Mouse (Mus musculus) hindbrain, embryonic 10.5 days (tissue): ENCODE results near the gene Syce1. TPM values are rescaled to one million over a fixed set of nuclear protein-coding genes. Genes with fewer than 3 reads are reported as not detected.

Source experiments
- DNase-seq: peaks from one replicate; pipeline ENCODE4 v3.0.0-alpha.2; 2017; ENCODE audit warnings: low spot score
- H3K27ac ChIP-seq: fragments of 300-500 bp; sonication (generic); 2 replicates; pipeline ENCODE4 v1.5.1; 2016; ENCODE audit warnings: mild to moderate bottlenecking, moderate library complexity
- H3K27me3 ChIP-seq: fragments of 300-500 bp; sonication (generic); 2 replicates; pipeline ENCODE4 v1.6.1; 2016; ENCODE audit warnings: mild to moderate bottlenecking; ENCODE audit not compliant: poor library complexity, insufficient read depth, severe bottlenecking
- H3K36me3 ChIP-seq: fragments of 300-500 bp; sonication (generic); 2 replicates; pipeline ENCODE4 v1.6.1; 2016; ENCODE audit warnings: mild to moderate bottlenecking, moderate library complexity
- H3K4me1 ChIP-seq: fragments of 300-500 bp; sonication (generic); replicated peaks from 2 replicates; pipeline ENCODE4 v1.6.1; 2016; ENCODE audit warnings: mild to moderate bottlenecking
- H3K4me3 ChIP-seq: fragments of 300-500 bp; sonication (generic); 2 replicates; pipeline ENCODE4 v1.5.1; 2016; ENCODE audit warnings: mild to moderate bottlenecking, moderate library complexity
- H3K9me3 ChIP-seq: fragments of 300-500 bp; sonication (generic); 2 replicates; pipeline ENCODE4 v1.6.1; 2016; ENCODE audit warnings: mild to moderate bottlenecking, moderate library complexity
- WGBS: fragments of 180-500 bp; shearing (Covaris S2); methylation state at CpG from one replicate; pipeline ENCODE4 v1.1.7; 2016; 5-methylcytosine and 5-hydroxymethylcytosine counted together
- polyA plus RNA-seq: library from polyadenylated mRNA; unstranded; fragments of >200 nt; fragmentation: Nextera tagmentation; extraction: Ambion mirVana; gene quantifications from 2 replicates; pipeline ENCODE4 v1.2.1, GENCODE M21; 2016

Gene Syce1
- polyA plus RNA-seq: 0.27 TPM in 1 of 2 replicates, not detected in the other

DNA sequence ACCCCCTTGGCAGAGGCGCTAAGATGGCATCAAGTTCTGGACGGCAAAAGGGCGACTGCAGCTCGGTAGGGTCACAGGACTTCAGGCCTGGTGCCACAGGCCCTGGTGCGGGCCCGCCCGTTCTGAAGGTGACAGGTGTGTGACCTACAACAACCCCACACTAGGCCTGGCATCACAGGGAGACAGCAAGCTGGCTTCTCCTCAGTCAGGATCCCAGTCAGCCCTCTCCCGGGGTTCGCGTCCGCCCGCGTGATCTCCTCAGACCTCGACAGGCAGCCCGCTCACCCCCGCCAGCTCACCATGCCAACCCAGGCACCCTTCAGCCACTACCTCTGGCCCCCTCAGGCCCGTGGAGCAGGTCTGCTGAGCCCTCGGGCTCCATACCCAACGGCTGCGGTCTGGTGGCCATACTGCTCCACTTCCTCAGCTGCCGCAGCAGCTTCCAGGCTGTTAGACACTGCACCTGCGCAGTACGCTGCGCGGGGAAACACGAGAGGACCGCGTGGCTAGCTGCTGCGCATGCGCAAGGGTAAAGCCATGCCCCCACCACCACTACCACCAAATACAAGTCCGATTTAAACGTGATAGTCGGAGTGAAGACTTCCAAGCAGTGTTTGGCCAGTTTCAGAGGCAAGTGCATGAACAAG, at the start of gene Syce1:
Gene Syce1, minus strand, starts transcription at position 447 of the 647 bp plus-strand sequence.
- no peak for DNase-seq
- Histone ChIP-seq H3K27me3 (no peaks in the 10 kb centered on the region), H3K4me3 (no peak within 1 kb of the TSS), H3K27ac (no peak within 1 kb of the TSS), H3K9me3 (0 out of 2 replicates have a peak, but pooled peaks cover 3% of the 10 kb centered on the region), H3K4me1 (no peaks in the 10 kb centered on the region), H3K36me3 (no peaks in the 10 kb centered on the region)
- WGBS: 81% methylated on average over 33 of the region's 33 CpGs

DNA sequence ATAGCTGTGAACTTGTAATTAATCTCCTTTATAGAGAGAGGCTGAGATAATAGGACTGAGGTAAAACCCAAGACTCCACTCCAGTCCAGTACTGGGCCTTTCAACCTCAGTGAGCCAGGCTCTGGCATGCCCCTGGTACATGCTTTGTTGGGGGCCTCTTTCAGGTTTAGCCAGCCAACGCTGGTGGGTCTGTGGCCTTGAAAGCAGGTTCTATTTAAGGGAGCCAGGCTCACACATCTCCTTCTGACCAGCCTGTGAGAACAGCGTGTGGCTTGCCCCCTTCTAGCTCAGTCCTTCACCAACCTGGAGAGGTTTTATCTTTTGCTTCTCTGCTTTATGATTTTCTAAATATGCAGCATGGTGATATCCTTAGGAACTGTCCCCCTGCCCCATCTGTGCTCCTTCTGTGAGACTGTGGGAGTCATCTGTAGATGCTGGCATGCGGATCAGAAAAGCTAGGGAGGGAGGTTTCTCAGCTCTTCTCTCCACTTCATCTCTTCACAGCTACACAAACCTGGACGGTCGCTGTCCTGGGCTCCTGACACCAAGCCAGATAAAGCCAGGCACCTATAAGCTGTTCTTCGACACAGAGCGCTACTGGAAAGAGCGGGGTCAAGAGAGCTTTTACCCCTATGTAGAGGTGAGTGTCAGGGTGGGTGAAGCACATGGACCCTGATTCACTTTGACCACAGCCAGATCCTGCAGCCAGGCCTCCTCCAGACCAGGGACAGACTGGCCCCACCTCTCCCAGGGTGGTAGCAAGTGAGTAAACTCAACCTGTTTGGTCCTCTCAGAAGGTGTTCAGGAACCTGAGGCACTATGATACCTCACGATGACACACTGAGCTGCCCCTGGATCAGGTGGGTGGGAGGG, 48.8 kb upstream of the Syce1 start:
- no peak overlapping the region for H3K4me3 ChIP-seq
- peaks cover 29% of the 10 kb centered on the region for H3K27me3 ChIP-seq
- H3K4me1 ChIP-seq: peaks cover 4% of the 10 kb centered on the region; the same call in 1 of the 2 replicates
- no peaks in the 10 kb centered on the region for H3K36me3 ChIP-seq
- H3K27ac ChIP-seq: no peak overlapping the region
- H3K9me3 ChIP-seq: no peaks in the 10 kb centered on the region
- no peak for DNase-seq
- WGBS: 88% methylated on average over 9 of the region's 9 CpGs

DNA sequence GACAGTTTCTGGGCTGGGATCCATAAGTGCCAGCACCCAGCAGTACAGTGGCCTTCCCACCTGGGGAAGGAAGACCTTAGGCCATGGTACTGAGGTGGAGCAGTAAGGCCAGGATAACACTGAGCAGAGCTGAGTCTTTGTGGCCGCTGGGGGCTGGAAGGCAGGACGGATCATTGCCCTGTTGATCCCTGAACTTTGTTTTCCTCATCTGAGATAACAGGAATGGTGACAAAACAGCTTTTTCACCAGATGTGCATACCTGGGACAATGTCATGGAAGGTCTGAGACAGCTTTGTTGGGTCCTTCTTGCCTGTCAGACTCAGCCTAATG, 48.1 kb upstream of the Syce1 start:
- Histone ChIP-seq H3K4me3 (no peak overlapping the region), H3K9me3 (no peaks in the 10 kb centered on the region), H3K4me1 (0 out of 2 replicates have a peak, but pooled peaks cover 4% of the 10 kb centered on the region), H3K27me3 (peaks cover 21% of the 10 kb centered on the region), H3K36me3 (no peaks in the 10 kb centered on the region), H3K27ac (0 out of 2 replicates have a peak overlapping the region, but pooled peaks have one; percentile 36)
- WGBS: 76% methylated on average over 2 of the region's 2 CpGs
- no peak for DNase-seq

DNA sequence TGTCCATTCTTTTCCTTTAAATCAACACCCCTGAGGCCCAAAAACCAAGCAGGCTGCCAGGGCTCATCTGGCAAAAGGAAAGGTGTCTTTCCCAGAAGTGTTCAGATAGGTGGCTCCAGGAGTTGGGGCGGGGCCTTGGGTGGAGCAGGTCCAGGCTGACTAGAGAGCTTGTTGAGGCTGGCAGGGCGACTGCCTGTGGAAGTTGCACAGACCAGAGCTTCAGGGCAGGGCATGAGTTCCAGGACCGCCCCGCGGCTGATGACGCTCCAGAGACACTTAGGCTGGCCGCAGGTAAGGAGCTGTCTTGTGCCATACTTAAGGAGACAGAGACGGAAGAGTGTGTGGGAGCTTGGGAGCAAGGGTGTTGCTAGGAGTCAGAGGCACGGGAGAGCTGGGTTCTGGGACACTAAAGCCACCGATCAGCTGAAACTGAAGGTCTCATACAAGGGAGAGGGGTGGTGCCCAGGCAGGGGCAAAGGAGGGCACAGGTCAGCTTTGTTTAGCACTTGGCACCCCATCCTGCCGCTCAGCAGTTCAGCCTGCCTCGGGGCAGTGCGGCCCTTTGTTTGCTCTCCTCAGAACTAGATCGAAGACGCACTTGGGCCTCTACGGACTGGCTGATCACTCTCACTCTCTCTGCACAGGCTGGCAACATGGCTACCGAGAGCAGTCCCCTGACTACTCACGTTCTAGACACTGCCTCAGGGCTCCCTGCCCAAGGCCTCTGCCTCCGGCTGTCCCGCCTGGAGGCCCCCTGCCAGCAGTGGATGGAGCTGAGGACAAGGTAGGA, 47.5 kb upstream of the Syce1 start, which contains the start of gene Urah:
Gene Urah, plus strand, starts transcription at position 51 of the 790 bp plus-strand sequence.
- no peaks in the 10 kb centered on the region for H3K9me3 ChIP-seq
- H3K27ac ChIP-seq: 0 out of 2 replicates have a peak within 1 kb of the TSS, but pooled peaks have one; percentile 36
- WGBS: 49% methylated on average over 20 of the region's 20 CpGs
- H3K36me3 ChIP-seq: no peaks in the 10 kb centered on the region
- no peak within 1 kb of the TSS for H3K4me3 ChIP-seq
- DNase-seq: no peak
- peaks cover 16% of the 10 kb centered on the region; the same call in 1 of the 2 replicates for H3K27me3 ChIP-seq
- 0 out of 2 replicates have a peak, but pooled peaks cover 4% of the 10 kb centered on the region for H3K4me1 ChIP-seq

DNA sequence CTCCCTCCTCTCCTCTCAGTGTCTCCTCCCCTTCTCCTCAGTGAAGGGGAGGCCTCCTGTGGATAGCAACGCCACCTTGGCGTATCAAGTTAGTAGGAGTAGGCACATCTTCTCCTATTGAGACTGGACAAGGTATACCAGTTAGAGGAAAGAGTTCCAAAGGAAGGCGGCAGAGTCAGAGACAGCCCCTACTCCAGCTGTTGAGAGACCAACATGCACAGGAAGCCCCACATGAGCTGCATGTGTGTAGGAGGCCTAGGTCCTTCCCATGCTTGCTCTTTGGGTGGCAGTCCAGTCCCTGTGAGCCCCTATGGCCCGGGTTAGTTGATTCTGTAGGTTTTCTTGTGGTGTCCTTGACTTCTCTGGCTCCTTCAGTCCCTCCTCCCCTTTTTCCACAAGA, 45.7 kb upstream of the Syce1 start:
- Histone ChIP-seq H3K27ac (no peak overlapping the region), H3K27me3 (0 out of 2 replicates have a peak, but pooled peaks cover 7% of the 10 kb centered on the region), H3K4me3 (no peak overlapping the region), H3K9me3 (no peaks in the 10 kb centered on the region), H3K4me1 (0 out of 2 replicates have a peak, but pooled peaks cover 4% of the 10 kb centered on the region), H3K36me3 (no peaks in the 10 kb centered on the region)
- no peak for DNase-seq
- WGBS: 86% methylated on average over 4 of the region's 4 CpGs

DNA sequence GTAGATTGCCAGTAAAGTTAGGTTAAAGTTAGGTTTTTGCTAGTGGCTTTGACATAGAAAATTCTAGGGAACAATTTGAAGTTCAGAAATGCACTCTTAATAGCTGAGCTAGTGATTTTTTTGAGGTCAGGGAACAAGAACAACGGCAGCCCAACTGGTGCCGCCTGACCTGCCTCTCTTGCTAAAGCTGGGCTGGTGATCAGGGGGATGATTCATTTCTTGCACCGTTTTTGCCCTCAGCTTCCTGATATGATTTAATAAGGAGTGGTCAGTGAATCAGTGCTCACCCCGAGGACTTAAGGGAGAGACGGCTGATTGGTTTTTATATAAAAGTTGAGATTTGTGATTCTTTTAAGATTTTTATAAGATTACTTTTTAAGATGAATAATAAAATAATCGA, 43.8 kb upstream of the Syce1 start:
- Histone ChIP-seq H3K27ac (no peak overlapping the region), H3K27me3 (0 out of 2 replicates have a peak, but pooled peaks cover 8% of the 10 kb centered on the region), H3K9me3 (no peaks in the 10 kb centered on the region), H3K36me3 (no peaks in the 10 kb centered on the region), H3K4me3 (no peak overlapping the region), H3K4me1 (0 out of 2 replicates have a peak, but pooled peaks cover 4% of the 10 kb centered on the region)
- no peak for DNase-seq
- WGBS: 74% methylated on average over 6 of the region's 6 CpGs

DNA sequence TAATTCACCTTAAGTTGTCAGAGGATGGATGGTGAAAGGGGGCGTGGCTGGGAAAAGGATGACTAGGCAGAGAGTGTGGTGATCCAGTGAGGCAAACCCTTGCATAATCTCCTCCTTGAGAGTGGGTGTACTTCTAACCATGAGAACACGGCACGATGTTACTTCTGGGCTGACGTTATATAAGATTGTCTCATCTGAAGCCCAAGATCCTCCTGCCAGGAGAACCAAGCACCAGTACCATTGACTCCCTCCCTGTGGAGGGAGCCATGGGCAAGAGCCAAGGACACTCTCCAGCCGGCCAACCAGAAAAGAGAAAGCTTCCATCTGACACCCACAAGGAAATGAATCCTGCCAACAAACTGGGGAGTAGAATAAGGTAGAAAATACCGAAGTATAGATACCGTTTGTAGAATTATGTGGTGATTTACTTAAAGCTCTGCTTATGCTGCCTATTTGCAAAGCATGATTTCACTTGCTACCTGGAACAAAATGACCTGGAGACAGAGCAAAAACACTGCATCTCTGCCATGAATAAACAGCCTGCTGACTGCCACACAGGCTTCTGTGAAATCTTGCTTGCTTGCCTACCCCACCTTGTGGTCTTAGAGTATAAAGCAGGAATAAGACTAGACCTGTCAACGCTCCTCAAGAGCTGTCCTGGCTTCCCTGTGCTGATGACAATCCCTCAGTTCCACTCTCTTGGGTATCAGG, 40.7 kb upstream of the Syce1 start:
- H3K9me3 ChIP-seq: no peaks in the 10 kb centered on the region
- 0 out of 2 replicates have a peak, but pooled peaks cover 2% of the 10 kb centered on the region for H3K27me3 ChIP-seq
- no peaks in the 10 kb centered on the region for H3K4me1 ChIP-seq
- H3K27ac ChIP-seq: no peak overlapping the region
- H3K36me3 ChIP-seq: no peaks in the 10 kb centered on the region
- no peak for DNase-seq
- WGBS: 39% methylated on average over 8 of the region's 8 CpGs
- H3K4me3 ChIP-seq: no peak overlapping the region

DNA sequence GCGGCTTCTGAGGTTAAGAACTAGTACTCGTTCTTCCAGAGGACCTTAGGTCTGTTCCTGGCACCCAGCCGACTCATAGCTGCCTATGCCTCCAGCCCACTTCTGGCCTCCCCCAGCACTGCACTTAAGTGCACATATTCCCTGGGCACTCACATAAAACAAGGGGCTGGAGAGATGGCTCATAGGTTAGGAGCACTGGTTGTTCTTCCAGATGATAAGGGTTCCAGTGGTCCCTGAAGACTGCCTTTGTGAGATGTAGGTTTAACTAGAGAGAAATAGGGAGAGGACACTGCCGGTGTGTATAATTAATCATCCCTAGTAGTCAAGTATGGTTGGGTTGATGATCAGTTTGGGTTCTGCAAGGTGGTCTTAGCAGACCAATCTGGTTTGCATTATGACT, 35.1 kb upstream of the Syce1 start:
- no peaks in the 10 kb centered on the region for H3K36me3 ChIP-seq
- DNase-seq: no peak
- H3K27me3 ChIP-seq: 0 out of 2 replicates have a peak, but pooled peaks cover 2% of the 10 kb centered on the region
- H3K4me3 ChIP-seq: no peak overlapping the region
- H3K9me3 ChIP-seq: no peaks in the 10 kb centered on the region
- WGBS: 92% methylated on average over 4 of the region's 4 CpGs
- peaks cover 9% of the 10 kb centered on the region; the same call in 1 of the 2 replicates for H3K4me1 ChIP-seq
- no peak overlapping the region for H3K27ac ChIP-seq

DNA sequence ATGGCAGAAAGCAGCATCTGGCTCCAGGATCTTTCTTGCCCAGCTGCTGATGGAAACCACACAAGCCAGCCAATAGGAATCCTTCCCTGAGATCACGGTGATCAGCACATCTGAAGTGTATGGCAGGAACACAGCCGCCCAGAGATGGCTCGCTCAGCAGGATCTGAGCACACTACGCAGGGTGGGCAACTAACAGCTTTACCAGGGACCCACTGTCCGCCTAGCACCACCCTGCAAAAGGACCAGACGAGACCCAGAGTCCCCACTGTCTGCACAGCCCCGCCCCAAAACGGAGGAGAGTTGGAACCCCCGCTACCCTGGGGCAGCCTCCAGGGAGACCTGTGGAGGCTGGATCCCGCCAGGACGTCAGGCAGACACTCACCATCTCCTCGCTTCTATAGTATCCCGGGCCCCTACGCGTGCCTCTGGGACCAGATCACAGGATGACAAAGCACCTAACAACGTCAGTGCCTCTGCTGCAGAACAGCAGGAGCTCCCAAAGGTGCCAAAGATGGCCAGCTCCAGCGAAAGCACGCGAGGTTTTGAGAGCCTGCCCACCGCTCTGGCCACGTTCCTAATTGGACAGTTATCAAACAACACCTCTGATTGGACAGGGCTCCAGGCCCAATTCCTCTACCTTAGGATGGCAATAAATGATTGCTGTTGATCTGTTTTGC, 34.1 kb upstream of the Syce1 start, which contains the start of gene Zfp941:
Gene Zfp941, minus strand, starts transcription at position 526 of the 677 bp plus-strand sequence.
- DNase-seq: peak; percentile 70
- Histone ChIP-seq H3K36me3 (no peaks in the 10 kb centered on the region), H3K27ac (peak within 1 kb of the TSS; percentile 82), H3K27me3 (0 out of 2 replicates have a peak, but pooled peaks cover 2% of the 10 kb centered on the region), H3K4me1 (peaks cover 9% of the 10 kb centered on the region; the same call in 1 of the 2 replicates), H3K4me3 (peak within 1 kb of the TSS; percentile 64), H3K9me3 (no peaks in the 10 kb centered on the region)
- WGBS: 1% methylated on average over 21 of the region's 21 CpGs

DNA sequence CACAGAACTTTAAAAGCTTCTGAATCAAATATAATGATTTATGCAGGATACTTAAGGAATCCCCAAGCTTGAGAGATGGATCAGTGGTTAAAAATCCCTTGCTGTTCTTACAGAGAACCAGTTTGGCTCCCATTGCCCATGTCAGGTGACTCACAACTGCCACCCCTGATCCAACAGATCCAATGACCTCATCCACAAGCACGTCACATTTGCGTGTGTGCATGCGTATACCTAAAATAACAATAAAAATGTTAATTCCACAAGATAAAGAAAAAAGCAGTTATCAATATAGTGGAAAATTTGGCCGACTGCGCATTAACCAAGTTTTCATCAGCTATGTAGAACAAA, 33.6 kb upstream of the Syce1 start:
- WGBS: 50% methylated on average over 5 of the region's 5 CpGs
- no peak overlapping the region for H3K27ac ChIP-seq

DNA sequence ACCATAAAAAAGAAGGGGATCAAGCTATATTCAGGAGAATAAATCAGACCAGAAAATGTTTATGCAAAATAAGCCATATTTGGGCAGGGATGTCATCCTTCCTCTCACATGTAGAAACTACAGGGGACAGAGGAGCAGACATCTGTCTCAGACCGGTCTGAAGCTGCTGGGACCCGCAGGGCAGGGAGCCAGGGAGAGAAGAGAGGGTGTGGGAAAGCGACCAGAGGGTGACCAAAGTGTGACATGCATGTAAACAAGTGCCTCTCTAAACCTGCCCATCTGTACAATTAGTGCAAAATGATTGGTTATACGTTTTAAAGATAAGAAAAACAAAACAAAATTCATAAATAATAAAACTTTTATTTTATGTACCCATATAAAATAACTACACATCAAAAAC, 32.5 kb upstream of the Syce1 start:
- Histone ChIP-seq H3K4me3 (no peak overlapping the region), H3K36me3 (no peaks in the 10 kb centered on the region), H3K27ac (no peak overlapping the region), H3K4me1 (peaks cover 9% of the 10 kb centered on the region; the same call in 1 of the 2 replicates), H3K9me3 (no peaks in the 10 kb centered on the region), H3K27me3 (no peaks in the 10 kb centered on the region)
- DNase-seq: no peak
- 75% methylated on average over 4 of the region's 4 CpGs for WGBS

More for the DNA sequence above, 33.6 kb upstream of the Syce1 start:
- no peaks in the 10 kb centered on the region for H3K27me3 ChIP-seq
- H3K36me3 ChIP-seq: no peaks in the 10 kb centered on the region
- peak overlapping the region; percentile 64 for H3K4me3 ChIP-seq
- peaks cover 9% of the 10 kb centered on the region; the same call in 1 of the 2 replicates for H3K4me1 ChIP-seq
- H3K9me3 ChIP-seq: no peaks in the 10 kb centered on the region
- no peak for DNase-seq
